In the genomic region with DNA sequence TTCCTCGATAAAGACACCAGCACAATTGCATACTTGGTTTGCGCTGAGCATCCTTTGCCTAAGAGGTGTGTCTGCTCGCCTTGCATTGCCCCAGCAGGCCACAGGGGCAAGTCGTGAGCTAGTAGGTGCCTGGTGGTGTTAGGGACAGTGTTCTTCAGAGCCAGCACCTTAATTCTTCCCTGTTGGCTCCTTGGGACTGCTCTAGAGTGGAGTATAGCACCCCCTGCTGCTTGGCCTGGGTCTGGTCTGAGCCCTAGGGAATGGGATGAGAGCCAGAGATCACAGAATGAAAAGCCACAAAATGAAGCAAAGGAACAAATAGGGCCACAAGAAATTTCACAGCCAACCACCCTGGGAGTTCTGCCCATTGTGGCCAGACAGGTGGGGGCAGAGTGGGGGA, we compare ENCODE assay signal across 8 mouse cellular contexts. TPM values are rescaled to one million over a fixed set of nuclear protein-coding genes. Genes with fewer than 3 reads are reported as not detected.
DNase-seq lines count a peak whose midpoint lies in the region; ATAC-seq and TF ChIP-seq lines count a peak whose summit lies in the region.

No protein-coding gene starts in this region.

- H3K27me3 ChIP-seq in neural tube, embryonic 13.5 days, result no peaks in the 10 kb centered on the region
- H3K27me3 ChIP-seq in intestine, embryonic 14.5 days (replicated peaks; ENCODE audit: control insufficient read depth, insufficient read depth, low read length), result no peaks in the 10 kb centered on the region

- intact Hi-C loops in left cerebral cortex, postnatal 14 days (cut with DNase I), result loop anchor here (5.0 to 10.0 kb wide), 2 partner anchors 182 to 274 kb away; no protein-coding TSS in a partner anchor

- no peaks in the 10 kb centered on the region for H3K9me3 ChIP-seq in neural tube, embryonic 13.5 days
- H3K9me3 ChIP-seq in intestine, embryonic 14.5 days (ENCODE audit: control insufficient read depth, low read length), result no peaks in the 10 kb centered on the region

- TF ChIP-seq POLR2A in bone marrow macrophage, adult 2 months (IDR thresholded peaks at IDR 0.05; ENCODE audit: borderline replicate concordance, low read depth, low read length), result no peak

- H3K4me2 ChIP-seq in neural tube, embryonic 13.5 days, result no peak overlapping the region
- H3K4me2 ChIP-seq in intestine, embryonic 14.5 days (ENCODE audit: low read length), result no peak overlapping the region

- H3K27ac ChIP-seq in neural tube, embryonic 13.5 days (replicated peaks), result no peak overlapping the region
- H3K27ac ChIP-seq in bone marrow macrophage, adult 2 months (ENCODE audit: insufficient read depth, low read depth, low read length), result no peak overlapping the region
- H3K27ac ChIP-seq in intestine, embryonic 14.5 days (ENCODE audit: low read depth), result no peak overlapping the region

- 59% methylated on average over 4 of the region's 4 CpGs for WGBS in neural tube, embryonic 13.5 days
- WGBS in intestine, embryonic 14.5 days, result 56% methylated on average over 4 of the region's 4 CpGs

- no peak overlapping the region for H3K4me3 ChIP-seq in neural tube, embryonic 13.5 days
- no peak overlapping the region for H3K4me3 ChIP-seq in bone marrow macrophage, adult 2 months (ENCODE audit: insufficient read depth, low read length)
- no peak overlapping the region for H3K4me3 ChIP-seq in intestine, embryonic 14.5 days (ENCODE audit: low read depth, low read length)

- ATAC-seq in neural tube, embryonic 13.5 days (ENCODE audit: low read depth), result 0 out of 2 replicates have a peak, but pooled peaks have one; percentile 7
- peak; percentile 44; the same call in 1 of the 2 replicates for ATAC-seq in intestine, embryonic 14.5 days (replicated peaks; ENCODE audit: low FRiP score, low TSS enrichment, low read depth)

- H3K4me1 ChIP-seq in neural tube, embryonic 13.5 days (replicated peaks), result peaks cover 25% of the 10 kb centered on the region
- H3K4me1 ChIP-seq in bone marrow macrophage, adult 2 months (ENCODE audit: control insufficient read depth, insufficient read depth, low read length), result 0 out of 2 replicates have a peak, but pooled peaks cover 4% of the 10 kb centered on the region
- peaks cover 19% of the 10 kb centered on the region for H3K4me1 ChIP-seq in intestine, embryonic 14.5 days (replicated peaks; ENCODE audit: control insufficient read depth, insufficient read depth, low read length)

- no peaks in the 10 kb centered on the region for H3K36me3 ChIP-seq in neural tube, embryonic 13.5 days
- no peaks in the 10 kb centered on the region for H3K36me3 ChIP-seq in intestine, embryonic 14.5 days (ENCODE audit: control insufficient read depth, insufficient read depth, low read length)

- no peak overlapping the region for H3K9ac ChIP-seq in neural tube, embryonic 13.5 days
- no peak overlapping the region for H3K9ac ChIP-seq in intestine, embryonic 14.5 days (ENCODE audit: low read length)

- peak; percentile 85 for TF ChIP-seq CTCF in bone marrow macrophage, adult 2 months (IDR thresholded peaks at IDR 0.05; ENCODE audit: low read depth, low read length)

- no peak for DNase-seq in neural tube, embryonic 10.5 days (ENCODE audit: extremely low spot score, low spot score)
- DNase-seq in frontal cortex, postnatal 25 days (ENCODE audit: low spot score in 2 of 2), result peak; percentile 48 to 55
- peak; percentile 71 for DNase-seq in intestine, embryonic 14.5 days (ENCODE audit: low spot score)
- peak; percentile 59 to 62 for DNase-seq in left cerebral cortex, postnatal 14 days (ENCODE audit: low spot score in 2 of 2)
- DNase-seq in naive thymus-derived CD4-positive, alpha-beta T cell, adult 2 months (ENCODE audit: low read depth), result peak; percentile 79
- DNase-seq in thymus, adult 18-20 months, result peak; percentile 47 to 63

RNA-seq across cellular contexts. Expression of a gene that starts 11.6 kb away (rescaled TPM):
- polyA plus RNA-seq in neural tube, embryonic 13.5 days (2015; fragmentation: Nextera tagmentation; extraction: Ambion mirVana), result 0.55 and 0.68 TPM in 2 replicates
- 0.33 and 0.75 TPM in 2 replicates for polyA plus RNA-seq in bone marrow macrophage, adult 2 months (2012; ENCODE audit: insufficient read depth, insufficient read length, missing spikeins)
- polyA plus RNA-seq in intestine, embryonic 14.5 days (2014; fragmentation: Nextera tagmentation; extraction: Ambion mirVana), result 3.7 and 3.9 TPM in 2 replicates
- total RNA-seq in left cerebral cortex, postnatal 14 days (2021), result under 1 TPM; 0.19 to 0.40 TPM

RNA-seq across cellular contexts. Expression of a gene that starts 33.8 kb away (rescaled TPM):
- polyA plus RNA-seq in neural tube, embryonic 13.5 days (2015; fragmentation: Nextera tagmentation; extraction: Ambion mirVana), result not detected in 2 replicates
- not detected in 2 replicates for polyA plus RNA-seq in bone marrow macrophage, adult 2 months (2012; ENCODE audit: insufficient read depth, insufficient read length, missing spikeins)
- polyA plus RNA-seq in intestine, embryonic 14.5 days (2014; fragmentation: Nextera tagmentation; extraction: Ambion mirVana), result not detected in 2 replicates
- not detected for total RNA-seq in left cerebral cortex, postnatal 14 days (2021)

RNA-seq across cellular contexts. Expression of a gene that starts 40.9 kb away (rescaled TPM):
- 0.64 TPM in 1 of 2 replicates, not detected in the other for polyA plus RNA-seq in neural tube, embryonic 13.5 days (2015; fragmentation: Nextera tagmentation; extraction: Ambion mirVana)
- polyA plus RNA-seq in bone marrow macrophage, adult 2 months (2012; ENCODE audit: insufficient read depth, insufficient read length, missing spikeins), result not detected in 2 replicates
- polyA plus RNA-seq in intestine, embryonic 14.5 days (2014; fragmentation: Nextera tagmentation; extraction: Ambion mirVana), result not detected in 2 replicates
- not detected for total RNA-seq in left cerebral cortex, postnatal 14 days (2021)

RNA-seq across cellular contexts. Expression of a gene that starts 50.6 kb away (rescaled TPM):
- polyA plus RNA-seq in neural tube, embryonic 13.5 days (2015; fragmentation: Nextera tagmentation; extraction: Ambion mirVana), result not detected in 2 replicates
- not detected in 2 replicates for polyA plus RNA-seq in bone marrow macrophage, adult 2 months (2012; ENCODE audit: insufficient read depth, insufficient read length, missing spikeins)
- polyA plus RNA-seq in intestine, embryonic 14.5 days (2014; fragmentation: Nextera tagmentation; extraction: Ambion mirVana), result not detected in 2 replicates
- total RNA-seq in left cerebral cortex, postnatal 14 days (2021), result not detected

RNA-seq across cellular contexts. Expression of a gene that starts 55.8 kb away (rescaled TPM):
- polyA plus RNA-seq in neural tube, embryonic 13.5 days (2015; fragmentation: Nextera tagmentation; extraction: Ambion mirVana), result not detected in 2 replicates
- polyA plus RNA-seq in bone marrow macrophage, adult 2 months (2012; ENCODE audit: insufficient read depth, insufficient read length, missing spikeins), result not detected in 2 replicates
- polyA plus RNA-seq in intestine, embryonic 14.5 days (2014; fragmentation: Nextera tagmentation; extraction: Ambion mirVana), result not detected in 2 replicates
- total RNA-seq in left cerebral cortex, postnatal 14 days (2021), result not detected
